Mouse (Mus musculus): Measurements from ENCODE around the gene Hpcal4. TPM values are rescaled to one million over a fixed set of nuclear protein-coding genes. Genes with fewer than 3 reads are reported as not detected.

Gene Hpcal4
- total RNA-seq, 2 experiments from 2014 or later = 486 to 540 TPM

DNA sequence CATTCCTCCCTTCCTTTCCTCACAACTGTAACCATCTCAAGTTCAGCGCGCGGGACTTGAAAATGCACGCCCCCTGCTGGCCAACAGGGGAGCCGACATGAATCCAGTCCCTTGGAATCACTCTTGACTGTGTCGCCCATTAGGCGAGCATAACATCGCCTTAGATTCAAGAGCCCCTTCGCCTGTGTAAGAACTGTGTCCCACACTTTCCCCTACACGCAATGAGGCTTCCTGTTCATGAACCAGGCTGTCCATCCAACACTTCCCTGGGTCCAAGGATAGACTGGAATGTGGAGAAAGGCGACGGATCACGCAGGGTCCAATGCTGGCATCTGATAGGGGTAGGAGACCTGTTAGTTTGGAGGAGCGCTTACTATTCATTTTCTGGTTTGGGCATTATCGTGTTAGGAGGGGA lies 17.8 kb downstream of the Hpcal4 start:
- peak; percentile 63 to 83 for DNase-seq (ENCODE audit: extremely low spot score in 1 of 2, low spot score in 1 of 2)

DNA sequence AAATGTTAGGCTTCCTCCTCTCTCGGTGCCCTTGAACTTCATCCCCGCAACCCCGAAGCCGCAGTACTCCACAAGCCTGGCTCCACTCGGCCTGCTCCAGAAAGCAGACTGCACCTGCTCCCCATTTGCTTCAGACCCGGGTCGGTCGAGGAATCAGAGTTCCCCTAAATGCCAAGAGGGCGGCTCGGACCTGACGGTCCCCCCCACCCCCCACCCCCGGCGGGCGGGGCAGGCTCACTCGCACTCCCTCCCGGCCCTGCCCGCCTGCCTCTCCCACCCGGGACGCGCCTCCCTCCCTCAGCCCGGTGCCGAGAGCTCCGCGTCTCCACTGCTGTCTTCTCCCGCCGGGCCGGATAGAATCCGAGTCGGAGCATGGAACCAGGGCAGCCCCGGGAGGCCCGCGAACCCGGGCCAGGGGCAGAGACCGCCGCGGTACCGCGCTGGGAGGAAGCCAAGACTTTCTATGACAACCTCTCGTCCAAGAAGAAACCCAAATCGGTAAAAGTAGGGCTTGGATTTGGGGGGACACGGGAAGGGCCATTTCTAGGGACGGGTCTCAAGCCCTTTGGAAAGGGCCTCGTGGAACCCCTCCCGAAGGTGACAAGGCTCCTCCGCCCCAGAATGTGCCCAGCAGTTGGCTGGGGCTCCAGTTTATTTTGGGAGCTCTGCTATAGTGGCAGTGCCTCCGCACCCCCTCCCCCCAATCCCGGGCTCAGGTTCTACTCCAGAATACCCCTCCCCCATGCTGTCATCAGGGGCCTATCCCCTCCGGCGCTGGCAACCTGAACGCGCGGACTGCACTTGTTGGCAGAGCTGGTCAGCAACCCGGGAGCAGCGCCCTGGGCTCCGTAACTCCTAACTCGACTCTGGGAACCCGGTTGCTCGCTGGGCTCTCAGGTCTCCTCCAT lies 18.4 kb downstream of the Hpcal4 start, which contains the start of gene Nt5c1a:
TSS of gene Nt5c1a (plus strand) at position 319 of the 908 bp plus-strand sequence.
- DNase-seq (ENCODE audit: extremely low spot score in 1 of 2, low spot score in 1 of 2) = peak in 1 of 2 experiments; percentile 46

DNA sequence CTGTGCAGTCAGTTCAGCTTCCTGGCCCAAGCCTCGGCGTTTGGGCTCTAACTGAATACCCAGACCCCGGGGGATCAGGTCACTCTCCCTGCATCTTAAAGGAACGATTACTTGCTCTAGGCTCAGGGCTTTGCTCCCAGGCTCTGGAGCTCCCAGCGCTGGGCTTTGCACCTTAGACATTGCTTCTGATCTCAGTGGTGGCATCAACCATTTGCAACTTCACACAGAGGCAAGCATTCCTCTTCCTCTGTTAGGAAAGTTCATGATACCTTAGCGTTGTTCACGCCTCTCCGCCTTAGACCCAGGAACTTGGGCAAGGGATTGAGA lies 19.0 kb downstream of the Hpcal4 start:
- no peak for DNase-seq (ENCODE audit: extremely low spot score in 1 of 2, low spot score in 1 of 2)

DNA sequence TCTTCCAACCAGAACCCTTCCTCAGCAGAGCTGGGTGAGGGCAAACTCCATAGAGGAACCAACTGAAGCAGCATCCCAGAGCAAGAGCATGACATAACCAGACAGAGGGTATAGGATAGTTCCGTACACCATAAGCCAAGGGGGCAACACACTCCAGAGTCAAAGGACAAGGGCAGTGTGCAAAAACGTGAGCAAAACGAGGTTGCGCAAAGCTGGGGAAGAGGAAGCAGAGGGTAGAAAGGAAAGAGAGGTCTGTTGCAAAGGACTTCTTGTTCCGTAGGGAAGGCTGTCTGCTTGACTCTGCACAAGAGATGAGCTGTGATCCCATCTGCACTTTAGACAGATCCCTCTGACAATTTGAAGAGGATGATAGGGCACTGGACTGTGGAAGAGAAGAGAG lies 24.3 kb downstream of the Hpcal4 start:
- no peak for DNase-seq (ENCODE audit: extremely low spot score in 1 of 2, low spot score in 1 of 2)

DNA sequence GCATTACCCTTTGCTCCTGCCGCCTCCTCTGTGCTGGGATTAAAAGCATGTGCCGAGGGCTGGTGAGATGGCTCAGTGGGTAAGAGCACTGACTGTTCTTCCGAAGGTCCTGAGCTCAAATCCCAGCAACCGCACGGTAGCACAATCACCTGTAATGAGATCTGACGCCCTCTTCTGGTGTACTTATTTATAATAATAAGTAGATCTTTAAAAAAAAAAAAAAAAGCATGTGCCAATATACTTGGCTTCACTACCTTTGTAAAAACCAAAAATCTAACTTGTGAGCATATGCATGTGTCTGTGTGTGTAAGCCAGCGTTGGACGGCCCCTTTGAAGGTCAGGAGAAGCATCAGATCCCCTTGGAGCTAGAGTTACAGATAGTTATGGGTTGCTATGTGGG lies 28.0 kb downstream of the Hpcal4 start:
- DNase-seq (ENCODE audit: extremely low spot score in 1 of 2, low spot score in 1 of 2) = no peak

DNA sequence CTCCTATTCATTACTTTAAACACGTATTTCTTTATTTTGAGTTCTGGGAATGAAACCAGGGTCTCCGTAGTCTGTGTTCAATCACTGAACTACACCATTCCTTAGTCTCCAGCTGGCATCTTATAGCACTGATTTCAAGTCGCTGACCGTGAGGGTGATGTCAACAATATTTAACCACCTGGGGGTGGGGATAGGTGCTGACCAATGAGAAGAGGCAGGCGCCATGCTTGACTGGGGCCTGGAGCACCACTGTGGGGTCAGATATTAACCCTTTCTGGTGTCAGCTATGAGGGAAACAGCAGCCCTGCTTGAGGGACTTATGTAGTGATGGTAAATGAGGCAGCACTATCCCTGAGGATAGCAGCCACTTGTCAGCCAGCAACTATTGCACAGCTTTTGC lies 28.4 kb downstream of the Hpcal4 start:
- no peak for DNase-seq (ENCODE audit: extremely low spot score in 1 of 2, low spot score in 1 of 2)

DNA sequence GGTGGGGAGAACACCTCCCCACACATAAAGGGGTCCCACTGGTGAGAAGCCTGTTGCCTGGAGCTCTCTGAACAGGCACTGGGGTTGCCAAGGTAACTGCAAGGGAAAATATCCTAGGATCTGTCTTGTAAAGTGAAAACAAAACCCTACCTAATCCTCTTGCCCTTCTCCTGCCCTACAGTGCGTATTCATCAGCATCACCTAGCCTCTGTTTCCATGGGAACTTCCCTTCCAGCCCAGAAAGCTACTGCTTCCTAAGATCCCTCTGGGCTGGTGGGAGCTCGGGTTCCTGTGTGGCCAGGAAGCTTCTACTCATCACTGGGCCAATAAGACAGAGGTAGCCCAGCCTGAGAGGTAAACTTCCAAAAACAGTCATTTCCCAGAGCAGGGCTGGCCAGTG lies 29.3 kb downstream of the Hpcal4 start:
- DNase-seq (ENCODE audit: extremely low spot score in 1 of 2, low spot score in 1 of 2) = no peak

DNA sequence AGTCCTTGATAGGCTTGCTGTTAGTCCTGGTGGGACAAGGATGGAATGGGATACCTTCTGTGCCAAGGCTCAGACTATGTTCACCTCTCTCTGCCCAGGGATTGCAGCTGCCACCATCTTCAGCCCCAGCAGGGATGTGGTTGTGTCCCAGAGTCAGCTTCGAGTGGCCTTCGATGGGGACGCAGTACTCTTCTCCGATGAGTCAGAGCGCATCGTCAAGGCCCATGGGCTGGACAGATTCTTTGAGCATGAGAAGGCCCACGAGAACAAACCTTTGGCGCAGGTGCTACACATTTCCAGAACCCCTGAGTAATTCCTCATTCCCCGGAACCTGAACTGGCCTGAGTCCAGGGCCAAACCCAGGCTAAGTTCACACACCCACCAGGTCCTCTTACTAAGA lies 30.9 kb downstream of the Hpcal4 start:
- DNase-seq (ENCODE audit: extremely low spot score in 1 of 2, low spot score in 1 of 2) = no peak

DNA sequence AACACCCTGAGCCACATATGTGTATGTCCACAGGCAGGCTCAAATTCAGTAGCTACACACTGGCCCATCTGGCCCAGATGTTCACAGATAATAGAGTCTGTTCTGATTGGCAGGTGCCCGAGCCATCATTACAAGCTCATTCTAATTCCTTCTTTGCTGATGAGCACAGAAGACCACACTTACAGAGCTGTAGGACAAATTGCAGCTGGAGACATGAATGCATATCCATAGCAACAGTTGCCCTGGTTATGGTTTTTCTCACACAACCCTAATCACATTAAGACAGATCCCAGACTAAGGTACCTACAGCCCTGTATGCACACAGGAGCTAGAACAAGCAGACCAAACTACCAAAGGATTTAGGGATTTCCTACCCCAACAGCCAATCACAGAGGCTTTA lies 32.3 kb downstream of the Hpcal4 start:
- no peak for DNase-seq (ENCODE audit: extremely low spot score in 1 of 2, low spot score in 1 of 2)

DNA sequence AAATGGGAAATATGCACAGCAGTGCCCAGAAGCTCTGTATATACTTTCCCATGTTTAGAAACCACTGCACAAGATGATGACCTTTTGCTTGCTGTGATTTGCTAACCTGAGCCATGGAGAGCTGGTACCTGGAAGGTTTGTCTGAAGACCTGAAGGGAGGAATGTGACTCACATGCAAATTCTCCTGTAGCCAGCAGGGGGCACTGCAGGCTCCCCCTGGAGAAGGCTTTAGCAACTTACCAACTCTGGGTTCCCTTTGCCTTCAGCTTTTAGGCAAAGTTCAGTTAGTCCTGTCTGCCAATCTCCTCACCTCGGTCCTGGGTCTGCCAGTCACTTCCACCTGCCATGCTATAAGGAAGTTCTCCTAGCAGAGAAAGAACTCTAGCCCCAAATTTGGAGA lies 33.8 kb downstream of the Hpcal4 start:
- DNase-seq (ENCODE audit: extremely low spot score in 1 of 2, low spot score in 1 of 2) = peak in 1 of 2 experiments; percentile 65

DNA sequence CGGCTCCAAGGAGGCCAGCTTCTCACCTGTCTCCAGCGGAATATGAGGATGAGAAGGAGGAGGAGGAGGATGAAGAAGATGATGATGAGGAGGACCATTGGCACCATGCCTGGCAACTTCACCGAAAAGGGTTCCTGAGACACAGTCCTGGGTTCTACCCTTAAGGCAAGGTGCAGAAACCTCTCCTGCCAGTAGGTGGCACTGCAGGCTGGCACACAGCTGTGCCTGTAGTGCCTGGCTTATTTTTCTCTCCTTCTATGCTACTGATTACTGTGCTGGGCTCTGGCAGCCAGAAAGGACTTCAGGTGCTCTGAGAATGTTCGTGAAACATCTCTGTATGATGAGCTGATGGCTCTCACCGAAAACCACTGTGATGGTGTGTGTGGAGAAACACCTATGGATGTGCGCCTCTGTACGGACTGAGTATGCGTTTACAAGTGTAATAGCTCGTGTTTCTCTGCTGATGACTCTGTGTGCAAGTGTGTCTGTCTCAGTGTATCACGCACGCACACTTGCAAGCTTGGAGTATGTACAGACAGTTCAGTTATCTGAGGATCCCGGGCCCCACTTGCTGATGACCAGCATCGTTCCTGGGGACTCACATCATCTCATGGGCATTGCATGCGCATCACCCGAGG lies 36.8 kb downstream of the Hpcal4 start:
- peak; percentile 69 to 89 for DNase-seq (ENCODE audit: extremely low spot score in 1 of 2, low spot score in 1 of 2)

DNA sequence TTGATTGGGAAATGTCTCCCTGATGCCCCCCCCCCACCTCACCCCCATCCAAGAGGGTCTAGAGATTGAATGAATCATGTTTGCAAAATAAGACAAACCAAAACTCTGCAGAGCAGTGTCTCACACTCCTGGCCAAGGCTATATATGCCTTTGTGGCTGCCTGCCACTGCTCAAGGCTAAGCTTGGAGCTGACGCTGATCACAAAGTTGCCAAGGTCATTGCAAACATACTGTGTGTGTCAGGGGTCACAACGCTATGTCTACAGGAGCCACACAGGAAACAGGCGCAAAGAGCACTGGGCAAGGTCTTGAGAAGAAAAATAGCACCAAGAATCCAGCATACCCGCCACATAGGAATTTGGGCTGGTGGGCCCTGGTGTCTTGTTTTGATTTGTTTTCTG lies 37.6 kb downstream of the Hpcal4 start:
- no peak for DNase-seq (ENCODE audit: extremely low spot score in 1 of 2, low spot score in 1 of 2)

DNA sequence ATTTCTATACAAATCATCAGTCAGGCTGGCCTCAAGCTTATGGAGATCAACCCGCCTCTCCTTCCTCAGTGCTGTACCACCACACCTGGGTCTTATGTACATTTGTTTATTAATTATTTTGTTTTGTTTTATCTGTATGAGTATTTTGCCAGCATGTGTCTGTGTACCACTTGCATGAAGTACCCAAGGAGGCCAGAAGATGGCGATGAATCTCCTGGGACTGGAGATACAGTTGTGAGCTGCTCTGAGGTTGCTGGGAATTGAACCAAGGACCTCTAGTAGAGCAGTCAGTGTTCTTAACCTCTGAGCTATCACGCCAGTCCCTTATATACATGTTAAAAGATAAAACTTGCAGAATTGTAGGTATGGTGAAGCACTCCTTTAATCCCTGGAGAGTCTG lies 40.3 kb downstream of the Hpcal4 start:
- DNase-seq (ENCODE audit: extremely low spot score in 1 of 2, low spot score in 1 of 2) = no peak

DNA sequence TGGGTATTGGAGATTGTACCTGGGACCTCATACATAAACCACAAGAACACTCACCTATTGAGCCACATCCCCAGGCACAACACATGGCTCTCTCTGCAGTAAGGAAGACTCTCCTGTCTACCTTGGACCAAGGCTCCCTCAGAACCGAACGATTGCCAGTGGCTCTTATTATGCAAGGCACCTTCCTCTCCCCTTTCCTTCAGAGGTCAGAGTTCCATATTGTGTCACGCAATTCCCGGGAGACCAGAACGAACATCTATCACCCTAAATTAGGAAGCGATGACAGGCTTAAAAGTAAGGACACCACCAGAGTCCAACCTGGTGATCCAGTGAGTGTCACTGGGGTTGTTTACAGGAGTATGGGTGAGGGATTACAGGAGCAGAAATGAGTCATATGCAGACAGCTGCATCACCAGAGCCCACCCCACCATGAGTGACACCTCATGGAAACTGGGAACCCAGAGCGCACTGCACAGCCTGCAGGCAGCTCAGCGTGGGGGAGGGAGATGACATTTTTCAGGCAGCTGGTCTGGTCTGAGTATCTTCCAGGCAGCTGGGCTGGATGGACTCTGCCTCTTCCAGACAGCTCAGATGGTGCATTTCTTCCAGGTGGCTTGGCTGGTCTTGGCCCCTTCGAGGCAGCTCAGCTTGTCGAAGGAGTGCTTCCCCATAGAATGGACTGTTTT lies 42.8 kb downstream of the Hpcal4 start:
- no peak for DNase-seq (ENCODE audit: extremely low spot score in 1 of 2, low spot score in 1 of 2)

DNA sequence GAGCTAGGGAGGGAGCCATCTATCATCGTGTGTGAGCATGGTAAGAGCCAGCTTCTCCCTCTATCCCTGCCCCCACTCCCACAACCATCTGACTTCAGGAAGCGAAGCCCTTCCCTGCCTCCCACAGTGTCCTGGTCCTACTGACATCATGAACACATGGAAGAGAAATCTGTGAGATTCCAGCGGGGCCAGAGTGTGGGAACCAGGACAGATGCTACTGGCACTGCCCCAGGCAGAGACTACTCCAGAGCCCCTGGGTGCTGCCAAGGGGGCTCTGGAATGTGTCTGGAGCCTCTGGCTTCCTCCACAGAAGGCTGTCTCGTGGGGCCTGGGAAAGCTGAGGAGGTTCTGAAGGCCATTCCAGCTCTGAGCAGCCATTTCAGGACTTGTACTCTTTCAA lies 44.7 kb downstream of the Hpcal4 start:
- no peak for DNase-seq (ENCODE audit: extremely low spot score in 1 of 2, low spot score in 1 of 2)

DNA sequence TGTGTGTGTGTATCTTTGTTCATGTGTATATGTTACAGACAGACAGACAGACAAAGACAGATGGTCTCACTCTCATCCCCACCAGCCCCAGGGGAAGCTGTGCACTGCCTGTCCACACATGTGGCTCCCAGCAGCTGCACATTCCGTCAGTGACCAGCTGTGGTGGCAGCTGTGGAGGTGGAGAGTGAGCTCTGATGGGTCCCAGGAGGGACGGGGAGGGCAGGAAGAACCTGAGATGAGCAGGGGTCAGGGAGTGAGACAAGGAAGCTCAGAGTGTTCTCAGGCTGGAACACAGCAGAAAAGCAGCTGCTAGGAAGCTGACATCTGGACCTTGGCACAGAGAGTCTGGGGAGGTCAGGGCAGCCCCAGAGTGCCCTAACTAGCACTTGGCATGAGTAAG lies 45.2 kb downstream of the Hpcal4 start:
- DNase-seq (ENCODE audit: extremely low spot score in 1 of 2, low spot score in 1 of 2) = no peak

DNA sequence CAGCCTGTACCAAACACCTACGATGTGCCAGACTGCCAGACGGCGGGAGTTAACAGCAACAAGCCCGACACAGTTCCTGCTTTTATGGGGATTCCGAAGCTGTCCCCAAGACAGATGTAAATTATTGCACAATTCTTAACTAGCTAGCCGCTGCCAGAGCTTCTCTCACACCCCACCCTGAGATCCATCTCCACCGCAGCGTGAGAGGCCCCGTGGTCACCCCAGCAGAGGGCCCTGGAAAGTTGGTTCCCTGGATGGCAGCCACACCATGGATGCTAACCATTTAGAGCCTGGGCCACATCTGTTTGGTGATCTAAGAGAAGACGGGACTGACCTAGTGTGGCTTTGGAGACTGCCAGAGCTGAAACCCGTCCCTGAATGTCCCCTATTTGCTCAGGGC lies 46.1 kb downstream of the Hpcal4 start:
- DNase-seq (ENCODE audit: extremely low spot score in 1 of 2, low spot score in 1 of 2) = no peak

DNA sequence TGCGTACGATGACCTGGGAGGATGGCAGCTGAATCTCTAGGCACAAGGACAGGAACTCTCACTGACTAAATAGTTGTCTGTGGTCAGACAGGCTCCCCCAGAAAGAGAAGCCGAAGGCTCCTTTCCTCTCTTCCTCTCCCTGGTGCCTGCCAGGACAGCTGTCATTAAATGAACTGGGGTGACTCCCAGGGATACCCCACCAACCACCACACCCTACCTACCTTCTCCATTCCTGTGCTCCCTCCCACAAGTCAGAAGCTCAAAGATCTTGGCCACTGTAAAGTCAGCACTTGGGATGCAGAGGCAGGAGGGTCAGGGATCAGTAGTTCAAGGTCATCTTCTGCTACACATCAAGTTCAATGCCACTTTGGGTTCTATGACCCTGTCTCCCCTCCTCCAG lies 49.8 kb downstream of the Hpcal4 start:
- no peak for DNase-seq (ENCODE audit: extremely low spot score in 1 of 2, low spot score in 1 of 2)

DNA sequence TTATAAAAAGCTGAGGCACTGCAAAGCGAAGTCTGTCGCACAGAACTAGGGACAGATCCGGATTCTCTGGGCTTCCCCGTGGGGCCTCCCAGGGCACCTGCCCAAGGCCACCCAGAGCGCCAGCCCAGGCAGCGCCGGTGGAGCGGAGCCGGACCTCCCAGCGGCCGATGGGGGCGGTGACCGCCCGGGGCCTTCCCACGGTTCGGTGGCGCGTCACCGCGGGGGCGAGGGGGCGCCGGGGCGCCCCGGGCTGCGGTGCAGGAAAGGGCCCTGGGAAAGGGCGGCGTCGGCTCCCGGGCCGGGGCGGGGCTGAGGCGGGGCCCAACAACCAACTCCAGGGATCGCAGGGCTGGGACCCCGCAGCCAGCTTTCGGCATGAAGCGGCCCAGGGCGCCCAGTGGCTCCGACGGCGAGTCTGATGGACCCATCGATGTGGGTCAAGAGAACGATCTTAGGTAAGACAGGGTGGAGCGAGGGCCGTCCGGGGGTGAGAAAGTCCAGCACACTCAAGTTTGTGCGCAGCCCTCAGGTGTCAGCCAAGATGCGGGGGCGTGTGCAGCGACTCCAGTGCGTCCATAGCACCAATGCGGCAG lies 50.6 kb downstream of the Hpcal4 start, which contains the start of gene Heyl:
TSS of gene Heyl (plus strand) at position 65 of the 593 bp plus-strand sequence.
- no peak for DNase-seq (ENCODE audit: extremely low spot score in 1 of 2, low spot score in 1 of 2)

DNA sequence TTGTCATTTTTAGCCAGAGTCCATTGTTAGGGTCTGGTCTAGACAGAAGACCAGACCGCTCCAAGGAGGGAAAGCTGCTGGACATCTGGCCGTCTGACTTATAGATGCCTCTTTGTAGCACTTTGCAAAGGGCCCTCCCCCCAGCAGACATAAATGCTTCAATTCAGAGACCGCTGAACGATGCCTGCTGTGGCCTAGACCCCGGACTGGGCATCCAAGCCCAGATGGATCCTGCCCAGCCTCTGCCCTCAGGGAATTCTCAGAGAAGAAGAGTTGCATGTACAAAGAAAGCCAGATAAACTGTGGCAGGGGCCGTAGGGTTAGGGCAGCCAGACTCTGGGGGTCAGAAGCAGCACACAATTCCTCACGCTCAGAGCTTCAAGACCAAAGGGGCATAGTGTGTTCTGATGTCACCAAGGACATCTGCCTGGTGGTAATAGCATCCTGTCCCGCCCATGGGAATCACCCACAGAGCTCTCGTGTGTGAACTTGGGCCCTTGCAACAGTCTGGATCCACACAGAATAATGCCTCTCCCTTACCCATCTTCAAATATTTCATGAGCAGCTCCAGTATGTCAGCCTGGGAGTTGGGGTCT lies 52.9 kb downstream of the Hpcal4 start:
- DNase-seq (ENCODE audit: extremely low spot score in 1 of 2, low spot score in 1 of 2) = no peak

Data from layer of hippocampus, postnatal 25 days (tissue).